24 mouse cellular contexts compared by ENCODE assay signal in the genomic region with DNA sequence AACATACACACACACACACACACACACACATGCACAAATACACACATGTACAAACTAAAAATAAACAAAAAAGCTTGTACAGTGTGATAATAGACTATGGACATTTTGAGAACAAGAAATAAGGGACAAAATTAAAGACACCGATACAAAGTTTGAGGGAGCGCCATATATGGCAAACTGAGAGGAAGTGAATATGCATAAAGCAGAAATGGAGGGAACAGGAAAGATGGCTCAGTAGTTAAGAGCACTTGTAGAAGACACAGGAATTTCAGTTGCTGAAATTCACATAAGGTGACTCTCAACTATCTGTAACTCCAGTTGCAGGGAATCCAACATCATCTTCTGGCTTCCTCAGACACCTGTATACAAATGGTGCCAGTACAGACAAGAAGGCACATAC.
"Had no signal": no experiment of that assay in that cellular context is flagged by ENCODE, and none has a peak within 500 bp of the region (broad histone marks: within the 10 kb centered on the region; RNA-seq: fewer than 3 reads in every experiment).

No protein-coding gene starts in this region.

- ATAC-seq: hindbrain, postnatal 0 days; intestine, embryonic 16.5 days had no signal

- DNase-seq: gastrocnemius, adult 2 months; gastrocnemius, postnatal 10 days; gastrocnemius, postnatal 25 days; heart, adult 11 months; heart, adult 2 months; heart, postnatal 14 days; heart, postnatal 36 days; kidney, adult 11 months; kidney, adult 2 months; kidney, adult 9 months; kidney, postnatal 14 days; kidney, postnatal 36 days; layer of hippocampus, adult 9-11 months; layer of hippocampus, postnatal 36 days; liver had no signal

- H3K36me3 ChIP-seq: heart, embryonic 13.5 days; heart, embryonic 15.5 days; hindbrain, embryonic 13.5 days; hindbrain, embryonic 15.5 days; kidney, embryonic 15.5 days; limb, embryonic 10.5 days; limb, embryonic 12.5 days had no signal

- H3K27me3 ChIP-seq: heart, embryonic 13.5 days; heart, embryonic 15.5 days; hindbrain, embryonic 13.5 days; hindbrain, embryonic 15.5 days; kidney, embryonic 15.5 days; limb, embryonic 12.5 days had no signal
